Mouse (Mus musculus) kidney, adult 8-10 months (tissue): ENCODE results near the gene Dek.

Source experiments
- DNase-seq, 2 experiments: peaks; one replicate each; pipeline ENCODE4 v3.0.0; 2022

Dek gene

DNA sequence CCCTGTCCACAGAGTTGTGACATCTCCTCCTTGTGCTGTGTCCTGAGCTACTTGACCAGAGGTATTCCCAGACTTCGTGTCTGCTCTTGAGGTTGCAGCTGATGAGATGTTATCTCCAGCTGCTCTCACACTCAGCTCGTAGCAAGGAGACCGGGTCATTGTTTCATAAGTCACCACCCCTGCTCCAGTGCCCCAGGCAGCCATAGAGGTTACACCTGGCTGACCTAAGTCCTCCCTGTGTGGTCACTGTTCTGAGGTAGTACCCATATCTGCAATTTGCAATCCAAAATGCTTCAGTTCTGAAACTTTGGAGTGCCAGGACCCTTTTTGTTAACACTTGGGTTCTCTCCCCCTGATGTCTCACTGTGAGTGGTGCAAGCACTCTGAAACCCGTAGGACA, 56.0 kb downstream of the Dek start:
- DNase-seq: no peak

DNA sequence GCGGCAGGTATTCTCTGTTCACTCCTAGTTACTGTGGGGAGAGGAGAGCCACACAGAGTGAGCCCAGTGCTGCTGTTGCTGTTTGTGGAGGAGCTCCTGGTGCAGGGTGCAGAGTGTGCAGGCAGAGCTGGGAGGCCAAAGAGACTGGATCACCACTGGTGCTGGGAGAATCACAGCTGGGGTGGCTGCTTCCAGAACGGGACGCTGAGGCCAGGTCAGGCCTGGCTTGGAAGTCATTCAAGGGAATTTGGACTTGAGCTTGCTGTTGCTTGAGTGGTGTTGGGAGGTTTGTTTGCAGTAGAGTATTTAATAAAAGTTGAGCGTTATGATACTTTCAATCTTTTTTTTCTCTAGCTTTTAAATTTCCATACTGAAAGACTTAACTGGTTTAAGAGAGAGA, 58.0 kb downstream of the Dek start:
- DNase-seq: peak in 1 of 2 experiments; percentile 56

DNA sequence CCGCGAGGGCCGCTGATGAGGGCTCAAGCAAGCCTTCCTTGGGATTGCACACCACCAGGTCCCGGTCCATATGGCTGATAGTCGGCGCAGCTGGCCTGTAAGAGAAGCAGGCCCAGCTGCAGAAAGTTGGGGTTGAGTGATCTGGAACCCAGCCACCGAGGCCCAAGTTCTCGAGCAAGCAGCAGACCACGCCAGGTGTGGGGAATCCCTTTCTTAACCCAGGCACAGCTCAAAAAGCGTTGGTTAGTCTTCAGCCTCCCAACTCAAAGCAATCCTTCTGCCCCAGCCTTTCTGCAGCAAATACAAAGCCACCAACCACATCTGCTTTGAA, 61.4 kb downstream of the Dek start, which contains the start of gene Tpmt:
Tpmt (minus strand) TSS at position 121 of the 331 bp plus-strand sequence.
- DNase-seq: peak in 1 of 2 experiments; percentile 46

DNA sequence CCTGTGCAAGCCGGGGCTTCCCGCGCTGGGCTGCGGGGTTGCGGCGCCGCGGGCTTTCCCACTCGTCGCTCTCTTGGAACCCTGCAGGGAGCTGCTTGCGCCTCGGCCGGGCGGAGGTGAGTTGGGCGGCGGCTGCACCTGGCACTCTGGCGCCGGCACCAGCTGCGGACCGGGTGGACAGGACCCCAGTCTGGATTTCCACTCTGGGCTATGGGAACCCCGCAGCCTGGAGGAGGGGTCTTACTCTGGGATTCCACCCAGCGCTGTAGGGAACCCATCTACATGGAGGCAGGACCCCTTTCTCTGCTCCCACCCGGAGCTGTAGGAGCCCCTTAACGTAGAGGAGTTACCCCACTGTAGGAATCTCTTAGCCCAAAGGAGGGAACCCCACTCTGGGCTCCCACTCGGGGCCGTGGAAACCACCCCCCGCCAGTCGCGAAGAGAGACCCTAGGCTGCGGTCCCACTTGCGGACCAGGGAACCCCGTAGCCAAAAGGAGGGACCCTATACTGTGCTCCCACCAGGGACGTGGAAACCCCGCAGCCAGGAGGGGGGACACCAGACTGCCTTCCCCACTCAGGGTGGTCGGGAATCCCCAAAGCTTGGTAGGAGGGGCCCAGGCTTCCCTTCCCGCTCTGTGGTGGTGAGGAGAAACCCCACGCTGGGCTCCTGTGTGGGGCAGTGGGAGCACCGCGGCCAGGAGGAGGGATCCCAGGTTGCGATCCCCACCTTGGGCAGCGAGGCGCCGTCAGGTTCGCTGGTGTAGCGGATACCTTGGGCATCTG, 62.0 kb downstream of the Dek start:
- DNase-seq: peak in 1 of 2 experiments; percentile 49

DNA sequence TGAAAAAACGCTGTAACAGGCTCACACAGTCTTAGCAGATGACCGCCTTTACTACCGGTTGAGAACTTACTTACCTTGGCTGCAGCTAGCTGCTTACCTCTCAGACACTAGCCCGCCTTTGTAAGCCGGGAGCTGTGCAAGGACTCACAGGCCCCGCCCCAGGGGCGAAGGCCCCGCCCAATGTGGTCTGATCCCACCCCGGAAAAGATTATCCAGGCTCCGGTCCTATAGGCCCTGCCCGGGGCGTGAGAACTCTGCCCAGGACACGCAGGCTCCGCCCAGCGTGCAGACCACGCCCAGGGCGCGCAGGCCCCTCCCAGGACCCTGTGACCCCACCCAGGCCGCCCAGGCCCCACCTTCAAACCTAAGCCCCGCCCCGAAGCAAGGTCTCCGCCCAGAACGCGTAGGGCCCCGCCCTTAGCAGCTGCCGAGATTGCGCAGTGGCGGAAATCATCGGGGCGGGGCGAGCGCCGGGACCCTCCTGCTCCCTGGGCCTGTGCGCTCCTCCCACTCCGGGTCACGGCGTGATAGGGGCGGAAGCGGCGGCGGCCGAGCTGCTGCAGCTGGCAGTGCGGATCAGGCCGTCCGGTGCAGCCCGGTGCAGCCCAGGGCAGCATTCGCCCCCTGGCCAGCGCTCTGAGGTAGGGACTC, 62.8 kb downstream of the Dek start, which contains the start of gene Kdm1b:
Kdm1b (plus strand) TSS at position 470 of the 651 bp plus-strand sequence.
- DNase-seq: peak; percentile 99 to 100

DNA sequence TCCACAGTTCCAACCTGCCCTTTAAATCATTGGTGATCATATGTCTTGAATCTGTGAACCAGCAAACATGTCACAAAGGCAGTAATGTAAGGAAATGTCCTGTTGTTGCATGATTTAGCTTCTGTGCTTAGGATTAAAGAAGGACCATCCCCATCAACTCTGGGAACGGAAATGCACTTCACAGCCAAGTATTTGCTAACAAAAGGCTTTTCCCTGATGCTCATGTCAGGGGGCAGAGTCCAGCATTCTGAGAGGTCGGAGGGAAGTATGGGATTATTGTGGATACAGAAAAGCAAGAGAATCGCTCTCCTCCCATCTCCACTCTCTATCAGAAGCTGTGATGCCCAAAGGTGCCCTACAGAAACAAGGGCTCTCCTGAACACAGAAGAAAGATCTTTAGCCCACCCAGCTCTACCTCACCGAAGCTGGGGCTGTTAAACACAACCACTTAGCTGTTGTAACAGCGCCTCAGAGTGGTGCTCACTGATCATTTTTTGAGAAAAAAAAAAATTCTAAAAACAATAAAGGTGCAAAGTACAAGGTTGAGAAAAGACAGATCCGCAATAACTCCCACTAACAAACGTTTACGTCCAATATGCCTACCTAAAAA, 63.9 kb downstream of the Dek start:
- peak in 1 of 2 experiments; percentile 46 for DNase-seq

DNA sequence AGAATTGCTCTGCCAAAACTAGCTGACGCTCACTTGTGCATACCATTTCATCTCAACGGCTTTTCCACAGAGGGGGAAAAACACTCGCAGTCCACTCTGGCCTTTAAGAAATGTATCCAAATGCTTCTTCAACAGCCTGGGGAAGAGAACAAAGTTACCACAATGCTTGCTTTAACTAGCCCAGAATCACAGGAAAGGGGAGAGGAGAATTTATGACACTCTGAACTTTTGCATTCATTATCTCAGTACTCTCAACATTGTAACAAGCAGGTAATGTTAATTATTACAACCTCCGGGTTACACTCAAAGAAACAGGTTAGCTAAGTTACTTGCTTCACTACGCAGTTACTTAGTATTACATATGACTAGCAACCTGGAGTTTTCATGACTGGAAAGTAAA, 65.9 kb downstream of the Dek start:
- DNase-seq: peak; percentile 30 to 69

DNA sequence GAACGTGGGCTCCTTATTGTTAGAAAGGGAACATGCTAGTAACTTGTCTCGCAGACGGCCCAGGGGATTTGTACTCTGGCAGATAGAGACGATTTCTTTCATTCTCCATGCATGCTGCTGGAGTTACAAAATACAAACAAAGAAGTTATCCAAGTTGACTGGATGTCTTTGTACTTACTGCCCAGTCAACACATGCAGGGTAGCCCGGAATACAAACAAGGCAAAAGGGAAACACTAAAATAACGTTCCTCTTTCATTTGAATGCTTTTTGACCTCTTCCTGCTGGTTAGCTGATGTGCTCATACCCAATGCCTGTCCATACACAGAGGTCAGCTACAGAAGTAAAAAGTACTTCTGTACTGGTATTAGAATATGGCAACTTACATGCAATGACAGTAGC, 68.1 kb downstream of the Dek start:
- DNase-seq: no peak
